Mouse (Mus musculus) myocyte (in vitro differentiated cells): ENCODE results near the gene Il31.

Experiments
- MYOG ChIP-seq, 3 experiments: IDR thresholded peaks; one replicate each; pipeline ENCODE4 v1.6.1; 2011; ENCODE audit warnings: control low read depth in 2 of 3, low read depth in 2 of 3, mild to moderate bottlenecking in 2 of 3; ENCODE audit not compliant: insufficient read length in 2 of 3, control insufficient read depth in 1 of 3, insufficient read depth in 1 of 3
- POLR2A ChIP-seq: IDR thresholded peaks from one replicate; pipeline ENCODE4 v1.6.1; 2011; ENCODE audit warnings: low read depth, mild to moderate bottlenecking, control low read depth, moderate library complexity; ENCODE audit not compliant: insufficient read length

GRCm38 (mm10) chr5:123451886-123452285 is 37.4 kb downstream of the Il31 start:
- no peak for TF ChIP-seq POLR2A
- TF ChIP-seq MYOG (IDR thresholded peaks at IDR 0.05; ENCODE audit: control insufficient read depth in 1 of 3, insufficient read depth in 1 of 3, insufficient read length in 2 of 3, low read depth in 2 of 3), result no peak
